Mouse (Mus musculus) lung, postnatal 4 days (tissue): ENCODE results near the gene Gm4981.
"Not testable (repeated sequence)": the region's sequence is repeated elsewhere in the genome, so short reads cannot be mapped to it uniquely, and the experiment has no call there.

Experiments
- DNase-seq, 2 experiments: peaks; one replicate each; pipeline ENCODE4 v3.0.0; 2021

Gene Gm4981

GRCm38 (mm10) chr10:58236613-58237012, at the start of gene Gm4981:
TSS of gene Gm4981 (minus strand) at chr10:58236701.
- no peak for DNase-seq

- DNase-seq, result no peak
Measured at GRCm38 (mm10) chr10:58282238-58282637, 45.7 kb upstream of the Gm4981 start.

GRCm38 (mm10) chr10:58258466-58258865, 22.0 kb upstream of the Gm4981 start:
- no peak for DNase-seq

- DNase-seq, result peak in 1 of 2 experiments; percentile 36
Measured at GRCm38 (mm10) chr10:58255954-58256353, 19.5 kb upstream of the Gm4981 start.

- peak; percentile 94 to 96 for DNase-seq
Measured at GRCm38 (mm10) chr10:58255213-58255892, 18.9 kb upstream of the Gm4981 start, which contains the start of gene Gcc2. TSS of gene Gcc2 (plus strand) at chr10:58255497.

- no peak for DNase-seq
Measured at GRCm38 (mm10) chr10:58254635-58255175, 18.2 kb upstream of the Gm4981 start.

GRCm38 (mm10) chr10:58249535-58249934, 13.0 kb upstream of the Gm4981 start:
- DNase-seq, result no peak

GRCm38 (mm10) chr10:58238984-58239740, 2.7 kb upstream of the Gm4981 start:
- peak; percentile 69 to 72 for DNase-seq

GRCm38 (mm10) chr10:58234985-58235384, 1.5 kb downstream of the Gm4981 start:
- peak; percentile 30 to 45 for DNase-seq

GRCm38 (mm10) chr10:58233740-58234121, 2.8 kb downstream of the Gm4981 start:
- DNase-seq, result not testable (repeated sequence)

GRCm38 (mm10) chr10:58233054-58233739, 3.3 kb downstream of the Gm4981 start:
- peak; percentile 46 to 58 for DNase-seq

- peak in 1 of 2 experiments; percentile 39 for DNase-seq
Measured at GRCm38 (mm10) chr10:58232641-58232969, 3.9 kb downstream of the Gm4981 start, which contains the start of gene Duxf3. TSS of gene Duxf3 (minus strand) at chr10:58232675.

- peak; percentile 80 to 86 for DNase-seq
Measured at GRCm38 (mm10) chr10:58231779-58232640, 4.5 kb downstream of the Gm4981 start.

- peak; percentile 59 to 62 for DNase-seq
Measured at GRCm38 (mm10) chr10:58231088-58231487, 5.4 kb downstream of the Gm4981 start.

GRCm38 (mm10) chr10:58230021-58230420, 6.5 kb downstream of the Gm4981 start:
- DNase-seq, result not testable (repeated sequence)

- peak; percentile 63 to 72 for DNase-seq
Measured at GRCm38 (mm10) chr10:58227798-58228197, 8.7 kb downstream of the Gm4981 start.

GRCm38 (mm10) chr10:58226357-58226756, 10.1 kb downstream of the Gm4981 start:
- DNase-seq, result not testable (repeated sequence)

GRCm38 (mm10) chr10:58224827-58225785, 11.4 kb downstream of the Gm4981 start, which contains the start of gene AW822073:
TSS of gene AW822073 (minus strand) at chr10:58224930.
- DNase-seq, result peak; percentile 59 to 70

- DNase-seq, result peak; percentile 73 to 84
Measured at GRCm38 (mm10) chr10:58223972-58224805, 12.3 kb downstream of the Gm4981 start.

GRCm38 (mm10) chr10:58223161-58223560, 13.3 kb downstream of the Gm4981 start:
- not testable (repeated sequence) for DNase-seq
